Mouse (Mus musculus) lung, embryonic 16.5 days (tissue): ENCODE results near the gene Gm44965. TPM values are rescaled to one million over a fixed set of nuclear protein-coding genes. Genes with fewer than 3 reads are reported as not detected.
A peak's percentile ranks its signal among the peaks of the same experiment; 100 is the strongest.

Experiments
- ATAC-seq: fragments of 200-750 bp; cut with Nextera tagmentation; 2 replicates; pipeline ENCODE4 v1.8.0; 2017; ENCODE audit warnings: low read depth, mild to moderate bottlenecking, moderate library complexity
- H3K27ac ChIP-seq: fragments of 300-500 bp; sonication (generic); 2 replicates; pipeline ENCODE4 v1.5.1; 2014; ENCODE audit warnings: mild to moderate bottlenecking, control low read depth, low read length
- H3K27me3 ChIP-seq: fragments of 300-500 bp; sonication (generic); 2 replicates; pipeline ENCODE4 v1.6.1; 2014; ENCODE audit warnings: low read depth, low read length, mixed read lengths; ENCODE audit not compliant: control insufficient read depth, insufficient read depth
- H3K36me3 ChIP-seq: fragments of 300-500 bp; sonication (generic); 2 replicates; pipeline ENCODE4 v1.6.1; 2014; ENCODE audit warnings: low read length; ENCODE audit not compliant: control insufficient read depth, insufficient read depth
- H3K4me1 ChIP-seq: fragments of 300-500 bp; sonication (generic); replicated peaks from 2 replicates; pipeline ENCODE4 v1.6.1; 2014; ENCODE audit warnings: low read length, mixed read lengths; ENCODE audit not compliant: control insufficient read depth, insufficient read depth
- H3K4me2 ChIP-seq: fragments of 300-500 bp; sonication (generic); 2 replicates; pipeline ENCODE4 v1.6.1; 2014; ENCODE audit warnings: low read depth, low read length, control low read depth
- H3K4me3 ChIP-seq: fragments of 300-500 bp; sonication (generic); 2 replicates; pipeline ENCODE4 v1.5.1; 2014; ENCODE audit warnings: mild to moderate bottlenecking, low read length, control low read depth
- H3K9ac ChIP-seq: fragments of 300-500 bp; sonication (generic); 2 replicates; pipeline ENCODE4 v1.6.1; 2014; ENCODE audit warnings: low read length, control low read depth
- H3K9me3 ChIP-seq: fragments of 300-500 bp; sonication (generic); 2 replicates; pipeline ENCODE4 v1.6.1; 2016; ENCODE audit warnings: low read length; ENCODE audit not compliant: control insufficient read depth
- WGBS: fragments of 180-500 bp; shearing (Covaris S2); extraction: QIAGEN DNeasy Blood & Tissue Kit; methylation state at CpG from one replicate; pipeline ENCODE4 v1.1.7; 2014; 5-methylcytosine and 5-hydroxymethylcytosine counted together
- polyA plus RNA-seq: library from polyadenylated mRNA; unstranded; fragments of >200 nt; fragmentation: Nextera tagmentation; extraction: Ambion mirVana; gene quantifications from 2 replicates; pipeline ENCODE4 v1.2.1, GENCODE M21; 2015

Gm44965 gene
- polyA plus RNA-seq: not detected in 2 replicates

GRCm38 (mm10) chr6:48593158-48594042 is at the start of gene Gm44965, which contains the start of gene Repin1:
TSS of gene Gm44965 (plus strand) at chr6:48593941.
TSS of gene Repin1 (plus strand) at chr6:48593883.
- peak within 1 kb of the TSS; percentile 81 for H3K4me2 ChIP-seq
- 5% methylated on average over 39 of the region's 45 CpGs for WGBS
- ATAC-seq: peak; percentile 96
- peaks cover 25% of the 10 kb centered on the region for H3K9me3 ChIP-seq
- peak within 1 kb of the TSS; percentile 90 for H3K27ac ChIP-seq
- H3K36me3 ChIP-seq: peaks cover 27% of the 10 kb centered on the region
- peak within 1 kb of the TSS; percentile 95 for H3K9ac ChIP-seq
- peaks cover 15% of the 10 kb centered on the region for H3K4me1 ChIP-seq
- H3K4me3 ChIP-seq: peak within 1 kb of the TSS; percentile 87
- no peaks in the 10 kb centered on the region for H3K27me3 ChIP-seq

DNA sequence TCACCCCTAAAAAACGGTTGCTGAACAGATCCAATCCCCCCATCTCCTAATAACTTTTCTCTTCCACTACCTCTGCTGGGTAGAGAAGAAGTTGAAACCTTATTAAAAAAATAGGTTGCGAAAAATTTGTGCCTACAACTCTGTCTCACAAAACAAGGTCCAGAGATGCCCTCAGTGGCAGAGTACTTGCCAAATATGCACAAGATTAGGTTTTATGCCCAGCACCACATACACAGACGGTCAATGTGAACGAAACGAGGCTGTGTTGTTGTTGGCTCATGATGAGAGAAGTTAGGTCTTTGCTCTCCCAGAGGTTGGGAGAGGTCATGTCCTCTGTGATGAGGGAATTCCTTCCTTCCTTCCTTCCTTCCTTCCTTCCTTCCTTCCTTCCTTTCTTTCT is 48.5 kb upstream of the Gm44965 start:
- Histone ChIP-seq H3K4me3 (no peak overlapping the region), H3K9me3 (no peaks in the 10 kb centered on the region), H3K4me2 (no peak overlapping the region), H3K9ac (no peak overlapping the region), H3K27ac (no peak overlapping the region), H3K27me3 (no peaks in the 10 kb centered on the region), H3K4me1 (peaks cover 13% of the 10 kb centered on the region), H3K36me3 (no peaks in the 10 kb centered on the region)
- 66% methylated on average over 5 of the region's 5 CpGs for WGBS
- no peak for ATAC-seq

DNA sequence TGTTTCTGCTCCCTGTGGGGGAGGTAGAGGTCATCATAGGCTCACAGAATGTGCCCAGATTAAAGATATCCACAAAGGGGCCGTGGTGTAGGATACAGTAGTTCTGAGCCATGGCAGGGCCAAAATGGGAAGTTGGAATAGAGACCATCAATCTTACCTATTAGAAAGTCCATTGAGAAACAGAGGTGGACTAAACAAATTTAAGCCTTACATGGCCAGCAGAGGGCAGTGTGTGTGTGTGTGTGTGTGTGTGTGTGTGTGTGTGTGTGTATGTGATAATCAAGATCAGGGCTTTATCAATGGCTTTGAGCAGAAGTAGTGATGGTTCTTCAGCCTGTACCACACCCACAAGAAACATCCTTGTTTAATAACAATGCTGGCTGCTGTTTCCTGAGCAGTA is 47.5 kb upstream of the Gm44965 start:
- 44% methylated on average over 1 of the region's 1 CpGs for WGBS
- no peaks in the 10 kb centered on the region for H3K27me3 ChIP-seq

DNA sequence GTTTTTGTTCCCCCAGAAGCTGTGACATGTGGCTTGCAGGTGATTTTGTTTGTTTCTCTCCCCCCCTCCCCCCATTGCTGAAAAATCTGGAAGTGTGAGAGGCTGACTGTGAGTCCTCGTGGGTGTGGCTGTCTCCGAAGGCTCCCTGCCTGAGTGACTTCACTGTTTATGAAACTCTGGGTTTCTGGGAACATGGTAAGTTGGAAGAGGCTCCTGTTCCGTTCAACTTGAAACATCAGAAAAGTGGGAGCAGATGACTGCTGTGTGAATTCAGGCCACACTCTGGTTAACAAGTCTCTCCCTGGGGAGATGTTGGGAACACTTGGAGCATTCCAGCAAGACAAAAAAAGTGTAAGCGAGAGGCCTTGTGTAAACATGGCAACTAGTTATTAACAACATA is 46.9 kb upstream of the Gm44965 start:
- no peak for ATAC-seq
- no peaks in the 10 kb centered on the region for H3K36me3 ChIP-seq
- H3K9me3 ChIP-seq: no peaks in the 10 kb centered on the region
- no peak overlapping the region for H3K4me2 ChIP-seq
- H3K27me3 ChIP-seq: no peaks in the 10 kb centered on the region
- no peak overlapping the region for H3K4me3 ChIP-seq
- H3K27ac ChIP-seq: no peak overlapping the region
- H3K9ac ChIP-seq: no peak overlapping the region
- H3K4me1 ChIP-seq: peaks cover 6% of the 10 kb centered on the region
- 41% methylated on average over 4 of the region's 4 CpGs for WGBS

More for the DNA sequence above, 47.5 kb upstream of the Gm44965 start:
- no peaks in the 10 kb centered on the region for H3K36me3 ChIP-seq
- H3K27ac ChIP-seq: no peak overlapping the region
- no peak overlapping the region for H3K4me2 ChIP-seq
- no peak overlapping the region for H3K9ac ChIP-seq
- no peaks in the 10 kb centered on the region for H3K9me3 ChIP-seq
- no peak overlapping the region for H3K4me3 ChIP-seq
- H3K4me1 ChIP-seq: peaks cover 12% of the 10 kb centered on the region
- no peak for ATAC-seq

GRCm38 (mm10) chr6:48548314-48548713 is 45.4 kb upstream of the Gm44965 start:
- no peak overlapping the region for H3K4me3 ChIP-seq
- ATAC-seq: no peak

DNA sequence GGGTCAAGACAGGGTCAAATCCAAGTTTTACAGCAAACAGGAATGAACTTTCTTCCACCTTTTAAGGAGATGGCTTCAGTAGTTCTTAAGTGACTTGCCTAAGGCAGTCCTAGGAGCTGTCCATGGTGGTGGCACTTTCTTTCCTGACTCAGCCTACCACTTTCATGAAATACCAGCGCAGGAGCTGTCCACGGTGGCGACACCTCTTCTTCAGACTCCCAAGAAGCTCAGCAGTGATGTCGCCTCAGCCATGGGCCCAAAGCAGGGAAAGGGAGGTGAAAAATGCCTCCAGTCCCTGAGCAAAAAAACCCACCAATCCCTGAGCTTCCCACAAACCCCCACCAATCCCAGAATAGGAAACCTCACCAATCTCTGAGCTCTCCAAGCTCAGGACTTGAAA is 40.8 kb upstream of the Gm44965 start:
- H3K27ac ChIP-seq: no peak overlapping the region
- no peaks in the 10 kb centered on the region for H3K9me3 ChIP-seq
- ATAC-seq: no peak
- WGBS: 48% methylated on average over 4 of the region's 4 CpGs
- H3K27me3 ChIP-seq: no peaks in the 10 kb centered on the region
- H3K36me3 ChIP-seq: no peaks in the 10 kb centered on the region
- H3K9ac ChIP-seq: no peak overlapping the region
- H3K4me2 ChIP-seq: no peak overlapping the region
- H3K4me1 ChIP-seq: peaks cover 5% of the 10 kb centered on the region; the same call in 1 of the 2 replicates
- H3K4me3 ChIP-seq: no peak overlapping the region

More at GRCm38 (mm10) chr6:48548314-48548713, 45.4 kb upstream of the Gm44965 start:
- H3K36me3 ChIP-seq: no peaks in the 10 kb centered on the region
- no peaks in the 10 kb centered on the region for H3K9me3 ChIP-seq
- 78% methylated on average over 6 of the region's 6 CpGs for WGBS
- H3K27me3 ChIP-seq: no peaks in the 10 kb centered on the region
- H3K9ac ChIP-seq: no peak overlapping the region
- H3K4me2 ChIP-seq: no peak overlapping the region
- no peak overlapping the region for H3K27ac ChIP-seq
- H3K4me1 ChIP-seq: no peaks in the 10 kb centered on the region

DNA sequence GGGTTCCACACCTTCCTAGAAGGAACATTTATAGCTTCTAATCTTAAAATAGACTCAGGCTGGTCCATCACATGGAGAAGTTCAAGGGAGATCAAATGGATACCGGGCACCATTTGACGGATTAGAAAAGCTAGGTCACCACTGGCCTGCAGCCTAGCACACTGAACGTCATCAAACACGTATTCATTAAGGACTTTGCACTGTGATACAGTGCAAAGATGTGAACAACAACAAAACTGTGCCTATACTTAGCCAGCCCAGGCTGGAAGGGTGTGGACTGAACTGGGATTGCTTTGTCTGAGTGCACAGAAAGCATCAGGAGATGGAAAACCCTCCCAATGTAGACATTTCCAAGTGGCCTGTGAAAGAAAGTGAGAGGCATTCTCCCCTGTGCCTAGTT is 39.9 kb upstream of the Gm44965 start:
- peak overlapping the region; percentile 58; the same call in 1 of the 2 replicates for H3K4me3 ChIP-seq
- no peaks in the 10 kb centered on the region for H3K27me3 ChIP-seq
- peak overlapping the region; percentile 99 for H3K27ac ChIP-seq
- peak overlapping the region; percentile 66 for H3K9ac ChIP-seq
- H3K36me3 ChIP-seq: no peaks in the 10 kb centered on the region
- WGBS: 76% methylated on average over 4 of the region's 4 CpGs
- H3K9me3 ChIP-seq: no peaks in the 10 kb centered on the region
- ATAC-seq: no peak
- peak overlapping the region; percentile 70 for H3K4me2 ChIP-seq
- peaks cover 5% of the 10 kb centered on the region; the same call in 1 of the 2 replicates for H3K4me1 ChIP-seq

DNA sequence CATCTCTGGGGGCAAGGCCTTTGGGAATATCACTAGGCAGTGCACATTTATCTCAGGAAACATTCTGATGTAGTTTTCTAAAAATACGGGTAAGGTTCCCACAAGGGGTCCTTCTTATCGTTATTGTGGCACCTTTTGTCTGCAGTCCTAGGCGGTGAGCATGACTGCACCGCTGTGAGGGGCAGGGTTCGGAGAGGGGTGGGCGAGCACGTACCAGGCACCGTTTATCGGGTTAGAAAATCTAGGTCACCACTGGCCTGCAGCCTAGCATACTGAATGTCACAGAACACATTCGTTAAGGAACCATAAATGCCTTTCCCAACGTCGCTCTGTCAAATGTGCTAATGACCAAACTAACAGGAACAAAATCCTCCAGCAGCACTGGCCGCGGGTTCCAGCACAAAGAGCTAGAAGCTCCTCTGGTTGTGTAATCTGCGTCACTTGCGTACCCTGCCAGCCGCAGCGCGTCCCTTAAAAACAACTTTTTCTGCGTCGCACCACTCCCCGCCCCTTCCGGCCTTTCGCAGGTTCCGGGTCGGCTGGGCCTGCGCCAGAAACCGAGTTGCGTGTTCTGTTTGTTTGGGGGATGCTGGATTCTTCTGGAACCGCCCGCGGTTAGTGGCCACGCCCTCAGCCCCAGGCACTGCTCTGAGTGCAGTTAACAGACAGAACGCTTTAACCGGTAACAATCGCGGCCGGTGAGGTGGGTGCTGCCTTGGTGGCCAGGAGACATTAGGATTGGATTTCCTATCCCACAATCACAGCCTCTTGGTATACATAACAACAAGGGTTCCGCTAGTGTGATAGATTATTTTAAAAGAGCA is 39.2 kb upstream of the Gm44965 start, which contains the start of gene Lrrc61:
Gene Lrrc61, plus strand, starts transcription at position 517 of the 824 bp plus-strand sequence.
- peak within 1 kb of the TSS; percentile 58 for H3K4me3 ChIP-seq
- no peaks in the 10 kb centered on the region for H3K9me3 ChIP-seq
- H3K27me3 ChIP-seq: no peaks in the 10 kb centered on the region
- WGBS: under 1% methylated on average over 39 of the region's 39 CpGs
- H3K4me1 ChIP-seq: peaks cover 5% of the 10 kb centered on the region; the same call in 1 of the 2 replicates
- peak within 1 kb of the TSS; percentile 66 for H3K9ac ChIP-seq
- H3K36me3 ChIP-seq: no peaks in the 10 kb centered on the region
- H3K27ac ChIP-seq: peak within 1 kb of the TSS; percentile 99
- H3K4me2 ChIP-seq: peak within 1 kb of the TSS; percentile 70
- peak; percentile 95 for ATAC-seq
